Mouse (Mus musculus) liver, embryonic 14.5 days (tissue): ENCODE measurements at regions not wholly inside any gene's neighbourhood (a gene's known extent, or its start where the extent isn't known, plus 50 kb on each side); places are given as distances from the start of the nearest gene placed in this dataset.

Experiments used
- ATAC-seq: fragments of 200-750 bp; cut with Nextera tagmentation; 2 replicates; pipeline ENCODE4 v1.8.0; 2017; ENCODE audit warnings: moderate number of reproducible peaks, mild to moderate bottlenecking, moderate library complexity; ENCODE audit not compliant: insufficient read depth
- DNase-seq, 3 experiments: peaks; one replicate each; pipeline ENCODE4 v3.0.0-alpha.2; 2012 to 2013; ENCODE audit warnings: low read depth in 3 of 3, low spot score in 3 of 3
- H3K27ac ChIP-seq: fragments of 300-500 bp; sonication (generic); 2 replicates; pipeline ENCODE4 v1.5.1; 2014; ENCODE audit warnings: moderate library complexity, mild to moderate bottlenecking, control low read depth, inconsistent platforms
- H3K27me3 ChIP-seq: fragments of 300-500 bp; sonication (generic); 2 replicates; pipeline ENCODE4 v1.6.1; 2014; ENCODE audit warnings: mild to moderate bottlenecking, low read length, moderate library complexity; ENCODE audit not compliant: control insufficient read depth, insufficient read depth
- H3K36me3 ChIP-seq: fragments of 300-500 bp; sonication (generic); replicated peaks from 2 replicates; pipeline ENCODE4 v1.6.1; 2014; ENCODE audit warnings: low read depth; ENCODE audit not compliant: control insufficient read depth, insufficient read depth
- H3K4me1 ChIP-seq, 2 experiments: fragments of 200-500 bp in 1 of 2; fragments of 300-500 bp in 1 of 2; sonication (generic) in 1 of 2; replicated peaks; 2 replicates each; pipeline ENCODE4 v1.6.1; 2012 to 2014; ENCODE audit warnings: antibody characterized with exemption in 1 of 2, inconsistent platforms in 1 of 2, low read length in 1 of 2; ENCODE audit not compliant: control insufficient read depth in 2 of 2, insufficient read depth in 2 of 2
- H3K4me2 ChIP-seq: fragments of 300-500 bp; sonication (generic); 2 replicates; pipeline ENCODE4 v1.6.1; 2014; ENCODE audit warnings: low read depth, mild to moderate bottlenecking, control low read depth, moderate library complexity
- H3K4me3 ChIP-seq, 2 experiments: fragments of 200-500 bp in 1 of 2; fragments of 300-500 bp in 1 of 2; sonication (generic) in 1 of 2; 2 replicates each; pipeline ENCODE4 v1.5.1; 2012 to 2014; ENCODE audit warnings: low read depth in 2 of 2, low read length in 2 of 2, mild to moderate bottlenecking in 2 of 2, control low read depth in 1 of 2, inconsistent platforms in 1 of 2, moderate library complexity in 1 of 2; ENCODE audit not compliant: insufficient read depth in 1 of 2
- H3K9ac ChIP-seq: fragments of 300-500 bp; sonication (generic); replicated peaks from 2 replicates; pipeline ENCODE4 v1.6.1; 2014; ENCODE audit warnings: mild to moderate bottlenecking, control low read depth, moderate library complexity
- H3K9me3 ChIP-seq: fragments of 300-500 bp; sonication (generic); 2 replicates; pipeline ENCODE4 v1.6.1; 2016; ENCODE audit warnings: low read length, mixed read lengths; ENCODE audit not compliant: control insufficient read depth
- CTCF ChIP-seq: IDR thresholded peaks from 2 replicates; pipeline ENCODE4 v1.5.1; 2016; ENCODE audit warnings: antibody characterized with exemption, low read depth, control low read depth
- EP300 ChIP-seq: IDR thresholded peaks from 2 replicates; pipeline ENCODE4 v1.6.1; 2016; ENCODE audit warnings: antibody characterized with exemption, low read depth
- WGBS: fragments of 180-500 bp; shearing (Covaris S2); extraction: QIAGEN DNeasy Blood & Tissue Kit; methylation state at CpG from one replicate; pipeline ENCODE4 v1.1.7; 2014; ENCODE audit not compliant: insufficient replicate concordance; 5-methylcytosine and 5-hydroxymethylcytosine counted together

- 62% methylated on average over 4 of the region's 4 CpGs for WGBS
These were observed 85.8 kb upstream of the Ywhaq start for GRCm38 (mm10) chr12:21503250-21503649.

GRCm38 (mm10) chr12:21496974-21497373 lies 79.5 kb upstream of the Ywhaq start:
- Histone ChIP-seq H3K9ac (no peak overlapping the region), H3K4me1 (peaks cover 0 to 12% of the 10 kb centered on the region in 2 experiments; a peak in 2 of 4 replicates), H3K9me3 (no peaks in the 10 kb centered on the region), H3K4me3 (no peak overlapping the region), H3K36me3 (no peaks in the 10 kb centered on the region), H3K27ac (no peak overlapping the region), H3K4me2 (no peak overlapping the region), H3K27me3 (no peaks in the 10 kb centered on the region)
- DNase-seq, result no peak
- WGBS, result 62% methylated on average over 5 of the region's 5 CpGs
- TF ChIP-seq CTCF, result no peak
- TF ChIP-seq EP300, result no peak
- ATAC-seq, result no peak

More at GRCm38 (mm10) chr12:21503250-21503649, 85.8 kb upstream of the Ywhaq start:
- Histone ChIP-seq H3K27ac (no peak overlapping the region), H3K36me3 (no peaks in the 10 kb centered on the region), H3K4me1 (0 out of 4 replicates have a peak, but pooled peaks cover 0 to 2% of the 10 kb centered on the region in 2 experiments), H3K4me2 (no peak overlapping the region), H3K4me3 (no peak overlapping the region), H3K9me3 (no peaks in the 10 kb centered on the region), H3K9ac (no peak overlapping the region), H3K27me3 (no peaks in the 10 kb centered on the region)
- TF ChIP-seq EP300, result no peak
- no peak for TF ChIP-seq CTCF
- DNase-seq (no peak), ATAC-seq (no peak)

GRCm38 (mm10) chr12:21495511-21495910 lies 78.1 kb upstream of the Ywhaq start:
- WGBS, result 58% methylated on average over 6 of the region's 6 CpGs
- H3K4me2 ChIP-seq, result no peak overlapping the region; the same call in 1 of the 2 replicates

GRCm38 (mm10) chr12:21493471-21493870 lies 76.0 kb upstream of the Ywhaq start:
- TF ChIP-seq EP300, result no peak
- TF ChIP-seq CTCF, result no peak
- ATAC-seq (no peak), DNase-seq (no peak)
- peaks cover 0 to 12% of the 10 kb centered on the region in 2 experiments; a peak in 2 of 4 replicates for H3K4me1 ChIP-seq
- 45% methylated on average over 3 of the region's 3 CpGs for WGBS
- H3K9me3 ChIP-seq, result no peaks in the 10 kb centered on the region
- no peak overlapping the region for H3K4me2 ChIP-seq
- H3K27ac ChIP-seq, result no peak overlapping the region
- no peak overlapping the region for H3K4me3 ChIP-seq
- no peak overlapping the region for H3K9ac ChIP-seq
- H3K27me3 ChIP-seq, result no peaks in the 10 kb centered on the region
- no peaks in the 10 kb centered on the region for H3K36me3 ChIP-seq

More at GRCm38 (mm10) chr12:21495511-21495910, 78.1 kb upstream of the Ywhaq start:
- ATAC-seq (no peak), DNase-seq (peak in 2 of 3 experiments; percentile 3 to 5)
- H3K36me3 ChIP-seq, result no peaks in the 10 kb centered on the region
- H3K9me3 ChIP-seq, result no peaks in the 10 kb centered on the region
- no peaks in the 10 kb centered on the region for H3K27me3 ChIP-seq
- no peak overlapping the region for H3K9ac ChIP-seq
- no peak overlapping the region for H3K4me3 ChIP-seq
- TF ChIP-seq CTCF (no peak), EP300 (no peak)
- no peak overlapping the region for H3K27ac ChIP-seq
- H3K4me1 ChIP-seq, result peaks cover 0 to 12% of the 10 kb centered on the region in 2 experiments; a peak in 2 of 4 replicates

GRCm38 (mm10) chr12:21492549-21493291 lies 75.3 kb upstream of the Ywhaq start:
- Histone ChIP-seq H3K4me1 (peaks cover 0 to 12% of the 10 kb centered on the region in 2 experiments; a peak in 2 of 4 replicates), H3K9ac (no peak overlapping the region), H3K4me2 (no peak overlapping the region), H3K27ac (no peak overlapping the region), H3K9me3 (no peaks in the 10 kb centered on the region), H3K4me3 (no peak overlapping the region), H3K27me3 (no peaks in the 10 kb centered on the region), H3K36me3 (no peaks in the 10 kb centered on the region)
- no peak for DNase-seq
- no peak for ATAC-seq
- TF ChIP-seq CTCF, result no peak
- no peak for TF ChIP-seq EP300
- whole genome bisulfite sequencing, result 54% methylated on average over 8 of the region's 8 CpGs
